Mouse (Mus musculus) embryo, embryonic 11.5 days (tissue): Measurements from ENCODE around the gene Fam110a.

Source experiments
- DNase-seq: peaks from one replicate; pipeline ENCODE4 v3.0.0-alpha.2; 2012; ENCODE audit warnings: low read depth, low spot score

Fam110a gene

DNA sequence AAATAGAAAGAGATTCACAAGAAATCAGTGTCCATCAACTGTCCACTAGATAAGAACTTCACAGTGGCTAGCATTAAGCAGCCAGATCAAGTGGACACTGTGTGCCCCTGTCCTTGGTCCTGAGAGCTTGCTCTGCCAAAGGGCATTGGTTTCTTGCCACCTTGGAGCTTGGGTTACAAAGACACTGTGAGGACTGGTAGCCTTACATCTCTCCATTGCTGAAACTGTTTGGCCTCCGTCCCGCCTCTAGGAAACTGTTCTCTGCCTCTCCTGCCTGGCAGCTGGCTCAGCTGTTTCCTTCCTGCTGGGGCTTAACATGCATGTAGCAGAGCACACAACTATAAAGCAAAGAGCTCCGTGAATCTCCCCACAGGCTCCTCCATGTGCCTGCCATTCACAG is 42.1 kb downstream of the Fam110a start:
- DNase-seq: no peak

DNA sequence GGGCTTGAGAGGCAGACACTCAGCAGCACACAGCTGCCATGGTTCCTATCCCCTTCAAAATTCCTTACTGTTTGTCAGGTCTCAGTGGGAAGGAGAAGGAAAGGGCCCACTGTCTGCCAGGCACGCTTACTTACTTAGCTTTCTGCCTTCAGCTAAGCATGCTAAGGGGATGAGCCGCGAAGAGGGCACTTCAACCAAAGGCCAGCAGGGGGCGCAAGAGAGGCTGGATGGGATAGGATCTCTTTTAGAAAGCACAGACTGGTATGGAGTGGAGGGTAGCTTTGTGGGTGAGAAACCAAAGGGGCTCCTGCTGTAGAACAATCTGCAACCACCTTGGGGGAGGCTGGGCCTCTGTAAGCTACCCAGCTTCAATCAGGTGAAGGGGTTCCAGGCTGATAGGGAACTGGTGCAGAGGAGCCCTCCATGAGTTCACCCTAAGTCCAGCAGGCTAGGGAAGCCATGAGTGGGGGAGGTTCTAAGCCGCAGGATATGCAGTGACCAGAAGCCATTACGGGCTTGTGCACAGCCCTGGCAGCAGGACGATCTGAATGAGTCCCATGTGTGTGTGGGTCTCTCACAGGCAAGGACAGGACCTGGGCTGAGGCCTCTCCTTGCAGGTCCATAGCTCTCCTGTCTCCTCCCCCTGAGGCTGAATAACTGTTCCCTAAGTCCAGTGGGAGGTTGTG is 49.5 kb downstream of the Fam110a start:
- peak; percentile 56 for DNase-seq

DNA sequence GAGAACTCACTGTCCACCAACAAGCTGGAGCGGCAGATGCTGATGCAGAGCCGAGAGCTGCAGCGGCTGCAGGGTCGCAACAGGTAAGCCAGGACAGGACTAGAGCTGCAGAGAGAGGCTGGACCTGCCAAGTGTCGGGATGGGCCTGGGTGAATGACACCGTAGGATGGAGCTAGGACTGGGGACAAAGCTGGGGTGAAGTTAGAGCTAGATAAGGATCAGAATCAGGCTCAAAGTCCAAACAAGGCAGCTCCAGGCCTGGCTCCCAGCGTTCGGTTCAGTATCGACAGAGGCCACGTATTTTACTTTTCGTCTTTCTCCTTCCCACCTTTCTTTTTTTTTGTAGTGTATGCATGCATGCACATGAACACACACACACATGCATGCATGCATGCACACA is 52.9 kb downstream of the Fam110a start:
- DNase-seq: no peak

DNA sequence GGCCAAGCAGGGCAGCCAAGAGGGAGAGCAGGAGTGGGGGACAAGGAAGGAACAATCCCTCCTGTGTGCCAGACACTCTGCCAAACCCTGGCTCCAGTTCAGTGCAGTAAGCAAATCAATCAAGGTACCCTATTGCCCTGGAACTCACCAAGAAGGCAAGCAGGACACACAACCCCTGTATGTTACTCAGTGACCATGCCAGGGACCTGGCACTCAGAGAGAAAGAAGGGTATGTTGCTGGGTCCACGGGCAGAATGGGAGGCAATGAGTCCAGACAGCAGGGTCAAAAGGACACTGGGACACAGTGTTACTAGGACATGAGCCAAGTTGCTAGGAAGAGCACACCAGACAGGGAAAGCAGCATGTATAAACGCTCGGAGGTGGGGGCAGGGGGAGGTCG is 54.3 kb downstream of the Fam110a start:
- DNase-seq: no peak

DNA sequence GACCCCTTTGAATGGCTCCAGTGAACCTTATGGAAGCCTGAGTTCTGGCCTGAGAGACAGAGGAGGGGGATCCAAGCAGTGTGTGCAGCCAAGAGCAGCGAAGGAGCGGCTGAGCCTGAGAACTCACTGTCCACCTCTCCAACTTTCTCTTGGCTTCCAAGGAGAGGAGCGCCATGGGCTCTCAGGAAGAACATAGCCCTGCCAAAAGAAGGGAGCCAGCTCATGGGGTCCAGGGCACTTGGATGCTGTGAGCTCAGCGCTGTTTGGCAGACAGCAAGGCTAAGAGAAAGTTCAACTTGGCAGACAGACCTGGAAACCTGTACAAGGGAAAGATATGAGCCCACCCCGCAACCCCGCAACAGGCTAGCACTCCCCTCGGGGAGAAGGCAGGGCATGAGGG is 55.7 kb downstream of the Fam110a start:
- DNase-seq: no peak

DNA sequence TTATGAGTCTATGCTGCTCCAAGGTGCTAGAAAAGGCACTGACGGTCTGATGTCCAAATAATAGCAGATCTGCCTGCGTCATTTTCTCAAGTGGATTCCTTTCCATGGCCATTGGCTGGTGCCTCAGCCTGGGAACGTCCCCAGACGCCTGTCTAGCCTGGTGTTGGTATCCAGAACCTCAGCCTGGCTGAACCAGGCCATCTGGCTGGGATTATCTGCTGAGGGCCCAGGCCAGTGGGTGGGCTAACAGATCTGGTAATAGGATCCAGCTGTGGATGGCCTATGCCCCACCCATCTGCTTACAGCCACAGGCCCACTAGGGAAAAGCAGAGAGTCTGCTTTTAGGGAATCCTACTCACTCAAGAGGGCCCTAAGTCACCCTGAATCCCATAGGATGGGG is 58.4 kb downstream of the Fam110a start:
- DNase-seq: peak; percentile 37

DNA sequence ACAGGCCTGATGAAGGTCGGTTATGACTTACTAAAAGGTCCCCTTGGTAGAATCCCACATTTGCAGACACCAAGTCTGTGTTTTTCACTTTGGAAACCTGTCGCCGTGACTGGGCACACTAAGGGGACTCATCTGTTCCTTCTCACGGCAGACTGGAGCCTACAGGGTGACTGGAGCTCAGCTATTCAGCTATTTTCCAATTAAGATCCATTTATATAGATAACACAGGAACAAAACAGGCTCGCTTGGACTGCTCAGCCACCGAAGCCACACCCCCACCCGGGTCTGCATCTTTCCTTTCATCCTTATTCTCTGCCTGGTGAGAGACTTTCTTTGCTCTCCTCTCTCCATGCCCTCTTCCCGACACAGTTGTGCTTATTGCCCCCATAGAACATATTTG is 59.0 kb downstream of the Fam110a start:
- DNase-seq: no peak
